Mouse (Mus musculus): ENCODE measurements around the gene Csrp3. TPM values are rescaled to one million over a fixed set of nuclear protein-coding genes. Genes with fewer than 3 reads are reported as not detected.

The Csrp3 gene
- polyA plus RNA-seq, 1 experiment from 2014 or later = 0.37 TPM

Other genes with a start within 250 kb of the Csrp3 start
- not detected in 2 replicates for gene Mrgprb3, start 204.2 kb downstream of the Csrp3 start, polyA plus RNA-seq (2016; fragmentation: Nextera tagmentation; extraction: Ambion mirVana)
- 38.9 and 39.5 TPM in 2 replicates for gene Zdhhc13, start 59.0 kb downstream of the Csrp3 start, polyA plus RNA-seq (2016; fragmentation: Nextera tagmentation; extraction: Ambion mirVana)
- gene E2f8, start 33.6 kb upstream of the Csrp3 start, polyA plus RNA-seq (2016; fragmentation: Nextera tagmentation; extraction: Ambion mirVana) = 19.1 and 20.9 TPM in 2 replicates
- gene Nav2, start 60.7 kb upstream of the Csrp3 start, polyA plus RNA-seq (2016; fragmentation: Nextera tagmentation; extraction: Ambion mirVana) = 8.1 and 10.9 TPM in 2 replicates